Mouse (Mus musculus) common myeloid progenitor, adult 5-6 weeks (primary cell): ENCODE measurements around the gene Lyz2. TPM values are rescaled to one million over a fixed set of nuclear protein-coding genes. Genes with fewer than 3 reads are reported as not detected.
"Not testable (repeated sequence)": the region's sequence is repeated elsewhere in the genome, so short reads cannot be mapped to it uniquely, and the experiment has no call there.

ENCODE experiments used
- ATAC-seq: replicated peaks from 2 replicates; pipeline ENCODE4 v1.8.0; 2016; ENCODE audit warnings: low read depth, mild to moderate bottlenecking, moderate TSS enrichment, inconsistent platforms; ENCODE audit not compliant: poor library complexity, severe bottlenecking
- total RNA-seq: library from RNA; stranded (forward); fragments of 200-1000, 187-1606 nt; gene quantifications from 2 replicates; pipeline ENCODE4 v1.2.3, GENCODE M21; 2017

Lyz2 gene
- total RNA-seq, 1 experiment from 2014 or later: 252 TPM

GRCm38 (mm10) chr10:117285584-117285983, 3.5 kb upstream of the Lyz2 start:
- peak; percentile 72 for ATAC-seq

- ATAC-seq: peak; percentile 47
Measured at GRCm38 (mm10) chr10:117284578-117285520, 2.7 kb upstream of the Lyz2 start.

- ATAC-seq: no peak
Measured at GRCm38 (mm10) chr10:117283871-117284577, 1.9 kb upstream of the Lyz2 start.

GRCm38 (mm10) chr10:117283196-117283595, 1.1 kb upstream of the Lyz2 start:
- not testable (repeated sequence) for ATAC-seq

- no peak for ATAC-seq
Measured at GRCm38 (mm10) chr10:117282551-117282950, 430 bp upstream of the Lyz2 start.

- no peak for ATAC-seq
Measured at GRCm38 (mm10) chr10:117281381-117281920, 670 bp downstream of the Lyz2 start.

GRCm38 (mm10) chr10:117280000-117280399, 2.1 kb downstream of the Lyz2 start:
- no peak for ATAC-seq

- not testable (repeated sequence) for ATAC-seq
Measured at GRCm38 (mm10) chr10:117278510-117278909, 3.6 kb downstream of the Lyz2 start.

- ATAC-seq: not testable (repeated sequence)
Measured at GRCm38 (mm10) chr10:117277779-117278178, 4.3 kb downstream of the Lyz2 start.

- ATAC-seq: no peak
Measured at GRCm38 (mm10) chr10:117275681-117276369, 6.3 kb downstream of the Lyz2 start.

- peak; percentile 97 for ATAC-seq
Measured at GRCm38 (mm10) chr10:117274645-117275044, 7.5 kb downstream of the Lyz2 start.

GRCm38 (mm10) chr10:117272023-117272422, 10.1 kb downstream of the Lyz2 start:
- no peak for ATAC-seq

- ATAC-seq: no peak
Measured at GRCm38 (mm10) chr10:117259870-117260269, 22.3 kb downstream of the Lyz2 start.

- no peak for ATAC-seq
Measured at GRCm38 (mm10) chr10:117238603-117239002, 43.5 kb downstream of the Lyz2 start, which contains the start of gene 9530003J23Rik. Gene 9530003J23Rik, minus strand, starts transcription at chr10:117238703.

GRCm38 (mm10) chr10:117235866-117236265, 46.3 kb downstream of the Lyz2 start:
- no peak for ATAC-seq

- no peak for ATAC-seq
Measured at GRCm38 (mm10) chr10:117234825-117235224, 47.3 kb downstream of the Lyz2 start.

- ATAC-seq: peak; percentile 43; the same call in 1 of the 2 replicates
Measured at GRCm38 (mm10) chr10:117229826-117230225, 52.3 kb downstream of the Lyz2 start.
